Mouse (Mus musculus) lung, postnatal 0 days (tissue): ENCODE results near the gene Dok1.

Source experiments
- CTCF ChIP-seq: IDR thresholded peaks from 2 replicates; pipeline ENCODE4 v1.5.1; 2016; ENCODE audit warnings: antibody characterized with exemption, mild to moderate bottlenecking
- EP300 ChIP-seq: IDR thresholded peaks from 2 replicates; pipeline ENCODE4 v1.6.1; 2016; ENCODE audit warnings: antibody characterized with exemption, mild to moderate bottlenecking, control low read depth

- TF ChIP-seq CTCF (no peak), EP300 (no peak)
Measured at GRCm38 (mm10) chr6:83011255-83011654, 22.0 kb downstream of the Dok1 start.
